Mouse (Mus musculus) cerebellum, adult 9-11 months (tissue): ENCODE data around the gene Zfyve28.

ENCODE experiments used
- DNase-seq: peaks from one replicate; pipeline ENCODE4 v3.0.0; 2022

The Zfyve28 gene

DNA sequence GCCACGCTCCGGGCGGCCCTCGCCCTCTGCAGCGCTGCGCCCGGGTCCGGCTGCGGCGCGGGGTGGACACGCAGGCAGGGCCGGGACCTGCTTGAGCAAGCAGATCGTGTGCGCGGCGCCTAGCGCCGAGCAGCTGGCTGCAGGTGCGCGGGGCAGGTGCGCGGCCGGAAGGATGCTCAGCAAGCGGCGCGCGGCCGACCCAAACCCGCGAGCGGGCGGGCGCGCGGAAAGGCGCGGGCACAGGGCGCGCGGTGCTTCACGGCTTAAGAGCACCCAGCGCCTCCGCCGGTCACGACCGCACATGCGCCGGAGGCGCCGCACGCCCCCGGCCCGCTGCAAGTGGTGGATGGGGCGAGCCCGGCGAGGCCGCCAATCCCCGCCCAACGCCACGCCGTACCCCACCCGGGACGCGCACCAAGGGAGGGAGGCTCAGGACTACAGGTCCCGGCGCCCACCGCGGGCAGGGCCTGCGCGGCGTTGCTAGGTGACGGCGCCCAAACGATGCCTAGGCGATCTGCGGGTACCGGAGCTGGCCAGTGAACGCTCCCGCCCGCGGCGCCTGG lies at the start of gene Zfyve28, which contains the start of gene Cfap99:
Gene Zfyve28, minus strand, starts transcription at position 296 of the 563 bp plus-strand sequence.
Gene Cfap99, plus strand, starts transcription at position 447 of the 563 bp plus-strand sequence.
- peak; percentile 99 for DNase-seq

DNA sequence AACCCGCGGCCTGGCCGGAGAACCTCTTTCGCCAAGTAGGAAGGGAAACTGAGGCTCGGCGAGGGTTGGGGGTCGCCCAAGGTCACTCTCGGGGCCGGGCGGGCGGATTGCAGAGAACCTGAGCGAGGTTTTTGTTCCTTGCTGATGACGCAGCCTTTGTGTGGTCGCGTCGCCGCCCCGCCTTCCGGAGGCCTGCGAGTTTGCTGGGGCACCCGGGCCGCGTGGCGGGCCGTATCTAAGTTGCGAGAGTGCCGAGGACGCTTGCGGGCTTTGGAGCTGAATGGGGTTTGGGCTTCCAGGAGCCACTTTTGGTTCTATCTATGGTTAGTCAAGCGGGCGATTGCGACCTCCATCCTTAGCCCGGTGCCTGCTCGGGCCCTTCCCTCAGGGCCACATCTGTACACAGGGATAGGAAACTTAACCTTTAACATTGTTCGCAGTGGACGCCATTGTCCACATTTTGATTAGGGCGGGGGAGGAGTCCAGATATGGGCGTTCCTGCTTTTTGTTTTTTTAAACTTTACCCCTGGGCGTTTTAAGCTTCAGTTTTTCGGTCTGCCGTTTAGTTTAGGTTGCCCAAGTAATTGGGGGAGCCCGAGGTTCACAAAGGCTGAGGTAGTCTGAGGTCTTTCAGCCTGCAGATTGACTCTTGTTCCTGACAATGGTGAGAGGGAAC lies 48.7 kb upstream of the Zfyve28 start:
- DNase-seq, result peak; percentile 58

DNA sequence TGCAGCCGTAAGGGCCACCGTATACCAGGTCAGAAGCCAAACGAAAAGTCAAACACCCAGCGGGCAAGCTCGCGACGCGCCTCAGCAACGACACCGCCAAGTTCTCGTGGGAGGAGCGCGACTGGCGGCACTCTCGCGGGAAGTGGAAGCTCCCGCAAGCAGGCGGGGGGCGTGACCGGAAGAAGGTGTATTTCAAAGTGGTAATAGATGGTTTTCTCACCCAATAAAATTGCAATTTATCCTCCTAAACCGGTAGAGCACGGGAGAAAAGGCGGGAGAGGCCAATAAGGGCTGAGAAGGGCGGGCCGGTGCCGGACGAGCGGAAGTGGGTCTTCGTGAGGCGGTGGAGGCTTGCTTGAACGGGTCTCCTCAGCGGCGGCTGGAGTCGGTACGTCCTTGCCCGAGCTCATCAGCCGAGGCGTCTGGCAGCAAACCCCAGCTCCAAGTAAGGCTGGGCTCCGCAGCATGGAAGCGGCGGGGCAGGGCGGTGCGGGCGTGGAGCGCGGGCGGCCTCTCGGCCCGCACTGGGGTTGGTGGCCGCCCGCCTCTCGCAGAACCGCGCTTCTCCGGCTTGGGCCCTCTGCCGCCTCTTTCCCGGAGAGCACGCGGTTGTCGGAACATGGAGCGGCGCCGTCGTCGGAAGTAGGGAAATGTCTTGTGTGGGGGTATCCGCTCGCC lies 48.0 kb upstream of the Zfyve28 start, which contains the start of gene Rnf4:
Gene Rnf4, plus strand, starts transcription at position 193 of the 678 bp plus-strand sequence.
- peak; percentile 98 for DNase-seq

DNA sequence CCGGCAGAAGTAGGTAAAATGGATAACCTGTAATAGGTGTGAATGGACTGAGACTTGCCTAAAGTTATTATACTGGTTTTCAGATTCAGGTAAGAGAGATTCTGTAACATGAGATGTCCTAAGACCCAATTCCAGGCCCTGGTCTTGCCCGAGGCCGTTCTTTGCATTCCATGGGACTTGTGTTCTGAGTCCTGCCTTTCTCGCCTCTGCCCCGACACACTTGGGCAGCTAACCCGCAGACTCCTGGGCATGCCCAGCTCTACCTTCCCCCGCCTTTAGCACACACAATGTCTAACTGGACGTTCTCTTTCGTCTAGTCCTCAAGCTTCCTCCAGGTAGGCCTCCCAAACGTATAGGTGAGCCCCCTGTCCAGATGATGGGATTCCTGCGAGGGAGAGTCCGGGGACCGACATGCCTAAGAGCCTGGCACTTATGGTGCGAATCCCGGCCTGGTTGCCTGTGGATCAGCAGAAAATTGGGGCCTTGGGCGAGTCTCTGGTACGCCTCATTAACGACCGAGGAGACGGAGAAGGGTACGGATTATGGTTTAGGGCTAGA lies 47.4 kb upstream of the Zfyve28 start:
- DNase-seq, result no peak

- no peak for DNase-seq
Measured at GRCm38 (mm10) chr5:34334081-34334480, 45.8 kb upstream of the Zfyve28 start.

- DNase-seq, result no peak
Measured at GRCm38 (mm10) chr5:34330136-34330535, 41.9 kb upstream of the Zfyve28 start.

- DNase-seq, result peak; percentile 51
Measured at GRCm38 (mm10) chr5:34326875-34327576, 38.8 kb upstream of the Zfyve28 start.

DNA sequence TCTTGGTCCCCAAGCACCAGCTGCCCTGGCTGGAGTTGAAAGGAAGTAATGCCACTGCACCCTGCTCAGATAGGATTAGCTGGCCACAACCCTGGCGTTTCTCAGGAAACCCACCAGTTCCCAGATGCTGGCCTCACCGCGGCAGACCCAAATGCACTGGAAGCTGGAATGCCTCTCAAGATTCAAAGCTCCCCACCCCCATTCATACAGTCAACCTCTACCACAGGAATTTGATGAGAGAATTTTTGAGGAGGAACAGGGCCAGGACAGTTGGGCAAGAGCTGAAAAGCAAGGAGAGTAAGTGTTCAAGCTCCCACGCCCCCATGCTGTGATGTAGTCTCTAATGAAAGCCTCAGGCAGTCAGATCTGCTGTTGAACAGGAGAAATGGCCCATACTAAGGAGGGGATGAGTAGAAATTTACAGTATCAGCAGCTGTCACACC lies 38.0 kb upstream of the Zfyve28 start:
- peak; percentile 19 for DNase-seq

DNA sequence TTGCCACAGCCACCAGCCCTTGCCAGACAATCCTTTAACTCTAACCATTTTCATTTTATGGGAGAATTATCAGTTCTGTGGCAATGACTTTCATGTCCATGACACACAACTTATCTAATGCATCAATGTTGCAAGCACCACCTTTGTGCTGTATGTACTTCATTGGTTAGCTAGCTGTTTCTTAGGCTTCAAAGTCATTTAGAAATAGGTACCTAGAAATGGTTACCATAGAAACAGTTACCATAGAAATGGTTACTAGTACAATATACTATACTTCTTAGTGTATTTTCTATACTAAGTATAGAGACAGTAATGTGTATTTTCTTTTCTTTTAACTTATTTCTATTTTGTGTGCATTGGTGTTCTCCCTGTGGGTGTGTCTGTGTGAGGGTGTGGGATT lies 37.0 kb upstream of the Zfyve28 start:
- DNase-seq, result no peak

- no peak for DNase-seq
Measured at GRCm38 (mm10) chr5:34321236-34321635, 33.0 kb upstream of the Zfyve28 start.

GRCm38 (mm10) chr5:34319491-34320034 lies 31.3 kb upstream of the Zfyve28 start:
- no peak for DNase-seq

- no peak for DNase-seq
Measured at GRCm38 (mm10) chr5:34309016-34309415, 20.8 kb upstream of the Zfyve28 start.

- no peak for DNase-seq
Measured at GRCm38 (mm10) chr5:34302377-34302776, 14.1 kb upstream of the Zfyve28 start.

DNA sequence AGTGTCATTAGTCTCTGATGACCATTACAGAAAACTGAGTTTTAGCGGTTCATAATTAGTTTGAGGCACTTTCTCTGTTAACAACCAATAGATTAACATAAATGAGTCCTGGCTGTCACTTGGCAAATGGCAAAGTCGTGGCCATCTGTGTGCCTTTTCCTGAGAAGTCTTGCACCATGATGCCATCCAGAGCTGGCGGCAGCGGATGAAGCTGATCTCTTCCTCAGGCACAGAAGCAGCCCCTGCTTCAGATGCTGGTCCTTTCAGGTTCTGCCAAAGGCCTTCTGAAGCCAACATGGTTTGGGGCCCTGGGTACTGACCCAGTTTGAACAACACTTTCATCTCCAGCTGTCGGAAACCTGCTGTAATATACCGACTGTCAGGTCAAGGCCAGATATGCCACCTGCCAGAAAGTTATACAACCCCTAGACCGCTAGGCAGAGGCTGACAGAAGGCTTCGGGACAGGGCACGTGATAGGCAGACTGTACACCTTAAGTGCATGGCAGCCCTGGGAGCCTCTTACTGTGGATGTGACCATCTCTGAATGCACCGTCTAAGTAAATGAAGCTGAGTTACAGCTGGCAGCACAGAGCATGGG lies 10.8 kb upstream of the Zfyve28 start:
- no peak for DNase-seq

- DNase-seq, result no peak
Measured at GRCm38 (mm10) chr5:34298061-34298460, 9.8 kb upstream of the Zfyve28 start.

DNA sequence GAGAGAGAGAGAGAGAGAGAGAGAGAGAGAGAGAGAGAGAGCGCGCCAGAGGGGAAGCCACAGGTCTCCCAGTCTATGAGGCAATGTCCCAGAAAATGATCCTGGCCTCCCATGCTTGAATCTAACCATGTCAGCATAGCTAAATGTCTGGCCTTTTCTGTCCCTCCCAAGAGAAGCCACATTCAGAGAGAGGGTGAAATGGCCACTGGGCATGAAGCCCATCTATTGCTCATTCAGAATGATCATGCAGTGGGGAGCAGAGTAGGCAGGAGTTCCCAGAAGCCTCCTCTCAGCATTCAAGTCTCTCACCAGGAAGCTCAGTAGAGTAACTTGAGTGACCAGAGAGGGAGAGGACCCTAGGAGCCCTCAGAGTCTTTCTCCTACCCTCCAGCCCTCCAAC lies 6.9 kb upstream of the Zfyve28 start:
- DNase-seq, result no peak

DNA sequence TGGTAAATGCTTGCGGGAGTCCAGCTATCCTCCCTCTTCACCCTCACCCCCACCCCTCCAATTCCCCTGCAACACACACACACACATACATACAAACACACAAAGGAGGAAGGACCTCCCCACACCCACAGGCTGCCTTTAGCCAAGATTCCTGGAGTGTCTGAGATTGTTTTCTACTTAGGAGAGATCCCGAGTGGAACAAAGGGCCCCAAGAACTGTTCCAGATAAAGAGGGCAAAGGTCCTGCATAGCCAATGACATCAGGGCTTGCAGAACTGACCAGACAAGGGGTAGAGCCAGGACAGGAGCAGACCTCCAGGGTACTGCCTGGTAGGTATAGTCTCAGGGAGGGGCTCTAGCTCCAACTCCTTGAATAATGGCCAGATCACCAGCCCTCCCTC lies 6.4 kb upstream of the Zfyve28 start:
- no peak for DNase-seq

DNA sequence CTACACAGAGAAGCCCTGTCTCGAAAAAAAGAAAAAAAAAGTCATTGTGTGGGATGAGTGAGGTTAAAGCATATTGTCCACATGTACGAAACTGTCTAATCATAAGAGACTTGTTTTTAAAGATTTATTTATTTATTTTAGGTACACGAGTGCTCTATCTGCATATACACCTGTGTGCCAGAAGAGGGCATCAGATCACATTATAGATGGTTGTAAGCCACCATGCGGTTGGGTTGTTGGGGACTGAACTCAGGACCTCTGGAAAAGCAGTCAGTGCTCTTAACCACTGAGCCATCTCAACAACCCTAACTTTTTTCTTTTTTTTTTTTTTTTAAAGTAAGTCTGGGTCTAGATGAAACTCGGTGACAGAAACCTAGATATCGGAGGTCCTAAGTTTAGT lies 5.1 kb upstream of the Zfyve28 start:
- no peak for DNase-seq

DNA sequence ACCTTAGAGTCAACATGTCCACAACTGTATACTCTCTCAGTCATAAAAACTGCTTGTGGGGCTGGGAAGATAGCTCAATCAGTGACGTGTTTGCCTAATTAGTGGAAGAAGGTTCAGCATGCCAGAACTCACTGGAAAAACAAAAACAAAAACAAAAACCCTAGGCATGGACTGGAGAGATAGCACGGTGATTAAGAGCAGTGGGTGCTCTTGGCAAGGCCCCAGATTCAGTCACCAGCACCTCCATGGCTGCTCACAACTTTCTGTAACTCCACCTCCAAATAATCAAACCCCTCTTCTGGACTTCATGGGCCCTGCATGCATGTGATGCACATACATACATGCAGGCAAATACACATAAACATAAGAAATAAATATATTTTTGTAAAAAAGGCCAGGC lies 1.0 kb upstream of the Zfyve28 start:
- DNase-seq, result peak; percentile 69

DNA sequence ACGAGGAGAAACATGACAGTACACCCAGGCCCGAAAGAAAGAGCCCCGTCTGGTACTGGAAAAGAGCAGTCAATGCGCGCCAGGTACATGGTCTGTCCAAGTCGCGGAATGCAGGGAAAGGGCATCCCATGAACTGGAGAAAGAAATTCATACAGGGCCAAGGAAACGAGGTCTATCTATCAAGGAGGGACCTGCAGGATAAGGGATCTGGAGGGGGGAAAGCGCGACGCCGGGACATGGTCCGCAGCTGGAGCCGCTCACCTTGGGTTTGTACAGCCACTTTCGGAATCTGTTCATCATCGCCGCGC lies 457 bp downstream of the Zfyve28 start:
- DNase-seq, result peak; percentile 70

DNA sequence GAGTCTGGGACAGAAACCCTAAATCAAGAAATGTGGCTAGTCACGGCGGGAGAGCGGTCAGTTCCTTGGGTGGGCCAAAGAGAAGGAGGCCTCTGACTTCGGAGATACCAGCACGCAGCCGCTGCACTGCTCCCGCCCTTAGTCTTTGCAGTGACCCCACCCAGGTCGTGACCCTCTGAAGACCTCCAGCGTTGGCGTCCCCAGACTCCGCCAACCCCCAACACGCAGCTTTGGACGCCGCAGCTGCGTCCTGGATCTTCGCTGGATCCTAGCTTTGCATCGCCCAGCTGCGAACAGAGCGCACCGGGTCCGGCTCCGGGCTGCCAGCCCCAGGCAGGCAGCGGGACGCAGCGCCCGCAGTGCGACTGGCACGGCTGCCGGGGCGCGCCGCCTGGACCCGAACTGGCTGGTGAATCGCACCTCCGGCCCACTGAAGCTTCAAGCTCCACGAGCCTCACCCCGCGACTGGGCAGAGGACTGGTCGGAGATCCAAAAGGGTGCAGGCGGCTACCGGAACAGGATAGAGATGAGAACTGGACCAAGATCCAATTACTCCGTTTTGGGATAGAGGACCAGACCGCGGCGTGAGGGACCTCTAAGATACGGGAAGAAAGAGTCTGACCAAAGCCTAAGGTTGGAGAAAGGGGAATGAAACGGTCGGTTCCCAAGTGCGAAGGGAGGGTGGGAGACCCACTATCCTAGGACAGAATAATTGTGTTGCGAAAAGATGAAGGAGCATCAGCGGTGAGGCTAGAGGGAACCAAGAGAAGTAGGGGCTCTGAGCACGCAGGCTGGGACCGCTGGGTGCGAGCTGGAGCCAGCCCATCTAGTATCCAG lies 1.0 kb downstream of the Zfyve28 start:
- DNase-seq, result peak; percentile 75

DNA sequence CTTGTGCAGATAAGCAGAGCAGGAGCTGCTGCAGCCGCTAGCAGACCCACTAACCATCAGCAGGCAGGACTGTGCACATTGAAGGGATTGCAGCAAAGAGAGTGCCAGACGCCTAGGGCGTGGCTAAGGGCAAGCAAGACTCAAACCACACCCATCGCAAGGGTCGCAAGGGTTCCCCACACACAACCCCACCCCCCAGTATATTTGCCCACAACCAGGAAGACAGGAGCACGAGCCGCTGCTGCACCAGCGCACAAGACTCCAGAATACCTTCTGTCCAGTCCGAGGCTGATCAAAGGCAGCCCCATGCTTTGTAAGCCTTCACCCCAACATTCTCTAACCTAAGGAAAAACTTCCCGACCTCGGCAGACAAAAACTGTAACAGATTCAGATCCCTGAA lies 1.7 kb downstream of the Zfyve28 start:
- peak; percentile 75 for DNase-seq
